Mouse (Mus musculus) fibroblast of lung, adult 2 months (primary cell): ENCODE results near the gene Ccdc114.

ENCODE experiments used
- DNase-seq: peaks from one replicate; pipeline ENCODE4 v3.0.0-alpha.2; 2011; ENCODE audit warnings: low read depth

The Ccdc114 gene

GRCm38 (mm10) chr7:45986893-45987292 is 63.0 kb downstream of the Ccdc114 start:
- DNase-seq, result no peak

GRCm38 (mm10) chr7:45988344-45988743 is 64.5 kb downstream of the Ccdc114 start:
- no peak for DNase-seq

GRCm38 (mm10) chr7:45992470-45992869 is 68.6 kb downstream of the Ccdc114 start:
- DNase-seq, result no peak
